Mouse (Mus musculus) forebrain, postnatal 0 days (tissue): ENCODE data around the gene Cdk5rap2. TPM values are rescaled to one million over a fixed set of nuclear protein-coding genes. Genes with fewer than 3 reads are reported as not detected.
A peak's percentile ranks its signal among the peaks of the same experiment; 100 is the strongest.

ENCODE experiments used
- ATAC-seq: fragments of 200-750 bp; cut with Nextera tagmentation; 2 replicates; pipeline ENCODE4 v1.8.0; 2017; ENCODE audit warnings: mild to moderate bottlenecking, moderate library complexity
- DNase-seq: peaks from one replicate; pipeline ENCODE4 v3.0.0-alpha.2; 2015
- H3K27ac ChIP-seq: fragments of 300-500 bp; sonication (generic); 2 replicates; pipeline ENCODE4 v1.5.1; 2014; ENCODE audit warnings: low read depth, mild to moderate bottlenecking, antibody characterized with exemption, low read length, moderate library complexity, mixed read lengths
- H3K27me3 ChIP-seq: fragments of 300-500 bp; sonication (generic); 2 replicates; pipeline ENCODE4 v1.6.1; 2014; ENCODE audit warnings: mild to moderate bottlenecking, low read length, mixed read lengths; ENCODE audit not compliant: insufficient read depth
- H3K36me3 ChIP-seq: fragments of 300-500 bp; sonication (generic); 2 replicates; pipeline ENCODE4 v1.6.1; 2014; ENCODE audit warnings: mild to moderate bottlenecking, moderate library complexity; ENCODE audit not compliant: insufficient read depth
- H3K4me1 ChIP-seq: fragments of 300-500 bp; sonication (generic); 2 replicates; pipeline ENCODE4 v1.6.1; 2014; ENCODE audit warnings: antibody characterized with exemption; ENCODE audit not compliant: insufficient read depth
- H3K4me2 ChIP-seq: fragments of 300-500 bp; sonication (generic); 2 replicates; pipeline ENCODE4 v1.6.1; 2014; ENCODE audit warnings: low read depth, mild to moderate bottlenecking, moderate library complexity
- H3K4me3 ChIP-seq: fragments of 300-500 bp; sonication (generic); 2 replicates; pipeline ENCODE4 v1.5.1; 2014; ENCODE audit warnings: low read depth, low read length, mixed read lengths
- H3K9ac ChIP-seq: fragments of 300-500 bp; sonication (generic); 2 replicates; pipeline ENCODE4 v1.6.1; 2014; ENCODE audit warnings: mild to moderate bottlenecking
- H3K9me3 ChIP-seq: fragments of 300-500 bp; sonication (generic); 2 replicates; pipeline ENCODE4 v1.6.1; 2016; ENCODE audit warnings: low read length
- CTCF ChIP-seq: sonication (generic); IDR thresholded peaks from 2 replicates; pipeline ENCODE4 v1.5.1; 2016; ENCODE audit warnings: antibody characterized with exemption, control low read depth, low read depth
- WGBS: fragments of 180-500 bp; shearing (Covaris S2); extraction: QIAGEN DNeasy Blood & Tissue Kit; methylation state at CpG from one replicate; pipeline ENCODE4 v1.1.7; 2014; 5-methylcytosine and 5-hydroxymethylcytosine counted together
- polyA plus RNA-seq: library from polyadenylated mRNA; unstranded; fragments of >200 nt; fragmentation: Nextera tagmentation; extraction: Ambion mirVana; gene quantifications from 2 replicates; pipeline ENCODE4 v1.2.1, GENCODE M21; 2015
- total RNA-seq: library from RNA; depleted of rRNA; stranded (reverse); fragments of >200 nt; gene quantifications from 2 replicates; pipeline ENCODE4 v1.2.3, GENCODE M21; 2014

Cdk5rap2 gene
- total and polyA plus RNA-seq, 2 experiments from 2014 or later, result 6.1 to 16.7 TPM

DNA sequence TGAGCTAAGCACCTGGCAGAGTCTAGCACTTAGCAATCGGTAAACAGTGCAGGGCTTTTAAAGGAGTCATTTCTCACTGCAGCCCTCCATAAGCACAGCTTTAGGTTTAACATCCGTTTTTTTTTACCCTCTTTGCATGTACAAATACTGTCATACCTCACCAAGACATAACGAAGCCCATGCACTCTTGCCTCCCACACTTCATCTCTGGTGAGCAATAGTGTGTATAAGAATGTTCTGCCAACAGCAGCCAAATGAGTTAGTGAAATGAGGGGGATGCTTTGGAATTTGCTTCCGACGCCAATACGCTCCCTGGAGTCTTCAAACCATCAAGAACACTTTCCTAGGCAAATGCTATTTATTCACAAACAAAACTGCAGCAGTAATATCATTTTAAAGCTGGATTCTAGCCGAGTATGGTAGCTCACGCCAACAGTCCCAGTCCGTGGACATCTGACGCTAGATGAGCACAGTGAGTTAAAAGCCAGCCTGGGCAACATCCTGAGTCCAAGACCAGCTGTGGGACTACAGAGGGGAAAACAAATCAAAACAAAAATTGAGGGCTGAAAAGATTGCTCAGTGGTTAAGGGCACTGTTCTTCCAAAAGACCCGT, 18.4 kb downstream of the Cdk5rap2 start:
- ATAC-seq, result no peak
- H3K4me3 ChIP-seq, result no peak overlapping the region
- 70% methylated on average over 11 of the region's 11 CpGs for WGBS

DNA sequence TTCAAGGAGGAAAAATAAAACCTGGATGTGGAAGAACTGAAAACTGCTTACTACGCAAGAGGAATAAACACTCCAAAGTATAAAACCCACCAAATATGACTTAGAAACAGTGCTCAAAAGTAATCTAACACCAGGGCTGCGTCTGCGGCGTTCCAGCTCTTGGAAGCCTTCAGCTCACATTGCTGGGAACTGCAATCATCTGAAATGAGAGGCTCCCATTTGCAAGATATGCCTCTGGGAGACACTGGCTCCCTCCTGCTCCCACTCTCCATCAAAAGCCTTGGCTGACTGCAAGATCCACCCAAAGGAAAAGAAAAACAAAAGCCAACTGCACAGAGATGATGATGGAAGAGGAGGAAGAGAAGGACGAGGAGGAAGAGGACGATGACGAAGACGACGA, 19.2 kb downstream of the Cdk5rap2 start:
- H3K9me3 ChIP-seq, result no peaks in the 10 kb centered on the region
- H3K27me3 ChIP-seq, result no peaks in the 10 kb centered on the region
- WGBS, result 85% methylated on average over 9 of the region's 9 CpGs
- H3K9ac ChIP-seq, result no peak overlapping the region
- no peak overlapping the region for H3K4me2 ChIP-seq
- no peak for TF ChIP-seq CTCF
- peak overlapping the region; percentile 30; the same call in 1 of the 2 replicates for H3K27ac ChIP-seq
- H3K36me3 ChIP-seq, result no peaks in the 10 kb centered on the region
- ATAC-seq, result no peak
- DNase-seq, result no peak
- H3K4me3 ChIP-seq, result no peak overlapping the region
- H3K4me1 ChIP-seq, result no peaks in the 10 kb centered on the region

More for the DNA sequence above, 18.4 kb downstream of the Cdk5rap2 start:
- H3K9ac ChIP-seq, result no peak overlapping the region
- no peak overlapping the region for H3K4me2 ChIP-seq
- no peaks in the 10 kb centered on the region for H3K4me1 ChIP-seq
- TF ChIP-seq CTCF, result no peak
- peak overlapping the region; percentile 30; the same call in 1 of the 2 replicates for H3K27ac ChIP-seq
- no peaks in the 10 kb centered on the region for H3K27me3 ChIP-seq
- H3K9me3 ChIP-seq, result no peaks in the 10 kb centered on the region
- H3K36me3 ChIP-seq, result no peaks in the 10 kb centered on the region
- no peak for DNase-seq

DNA sequence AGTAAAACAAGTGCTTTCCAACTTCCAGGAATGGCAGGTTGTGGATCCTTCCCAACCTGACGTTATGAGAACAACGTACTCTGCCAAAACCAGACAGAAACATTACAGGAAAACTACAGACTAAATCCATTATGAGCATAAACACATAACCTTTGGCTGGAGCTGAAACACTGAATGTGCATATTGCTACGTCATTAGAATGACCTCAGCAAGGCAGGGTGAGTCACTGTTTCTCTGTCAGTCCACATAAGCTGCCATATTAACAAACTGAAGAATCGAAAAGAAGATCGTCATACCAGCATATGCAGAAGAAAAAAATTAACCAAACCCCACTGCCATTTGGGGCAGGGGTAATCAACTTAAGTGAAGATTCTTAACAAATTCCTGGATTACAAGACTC, 24.0 kb downstream of the Cdk5rap2 start:
- Histone ChIP-seq H3K4me1 (no peaks in the 10 kb centered on the region), H3K4me3 (no peak overlapping the region), H3K9ac (no peak overlapping the region), H3K9me3 (no peaks in the 10 kb centered on the region), H3K36me3 (no peaks in the 10 kb centered on the region), H3K27me3 (no peaks in the 10 kb centered on the region), H3K27ac (no peak overlapping the region), H3K4me2 (no peak overlapping the region)
- ATAC-seq (no peak), DNase-seq (no peak)
- TF ChIP-seq CTCF, result no peak
- 87% methylated on average over 5 of the region's 5 CpGs for WGBS

DNA sequence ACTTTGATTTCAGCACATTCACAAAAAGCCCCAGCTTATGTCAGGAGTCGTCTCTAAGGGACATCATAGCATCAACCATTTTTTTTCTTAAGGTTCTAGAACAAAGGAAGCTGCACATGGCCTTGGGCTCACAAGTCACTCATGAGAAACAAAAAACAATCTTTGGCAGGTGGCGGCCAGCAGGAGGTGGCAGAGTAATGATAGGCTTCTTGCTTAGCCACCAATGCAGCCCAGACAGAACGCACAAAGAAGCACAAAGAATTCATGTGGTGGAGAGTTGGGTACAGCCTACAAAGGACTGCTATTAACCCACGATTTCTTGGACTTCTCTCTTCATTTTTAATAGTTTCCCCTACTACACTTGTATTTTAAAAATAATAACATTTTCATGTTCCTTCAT, 32.9 kb downstream of the Cdk5rap2 start:
- DNase-seq, result no peak
- ATAC-seq, result peak; percentile 77

DNA sequence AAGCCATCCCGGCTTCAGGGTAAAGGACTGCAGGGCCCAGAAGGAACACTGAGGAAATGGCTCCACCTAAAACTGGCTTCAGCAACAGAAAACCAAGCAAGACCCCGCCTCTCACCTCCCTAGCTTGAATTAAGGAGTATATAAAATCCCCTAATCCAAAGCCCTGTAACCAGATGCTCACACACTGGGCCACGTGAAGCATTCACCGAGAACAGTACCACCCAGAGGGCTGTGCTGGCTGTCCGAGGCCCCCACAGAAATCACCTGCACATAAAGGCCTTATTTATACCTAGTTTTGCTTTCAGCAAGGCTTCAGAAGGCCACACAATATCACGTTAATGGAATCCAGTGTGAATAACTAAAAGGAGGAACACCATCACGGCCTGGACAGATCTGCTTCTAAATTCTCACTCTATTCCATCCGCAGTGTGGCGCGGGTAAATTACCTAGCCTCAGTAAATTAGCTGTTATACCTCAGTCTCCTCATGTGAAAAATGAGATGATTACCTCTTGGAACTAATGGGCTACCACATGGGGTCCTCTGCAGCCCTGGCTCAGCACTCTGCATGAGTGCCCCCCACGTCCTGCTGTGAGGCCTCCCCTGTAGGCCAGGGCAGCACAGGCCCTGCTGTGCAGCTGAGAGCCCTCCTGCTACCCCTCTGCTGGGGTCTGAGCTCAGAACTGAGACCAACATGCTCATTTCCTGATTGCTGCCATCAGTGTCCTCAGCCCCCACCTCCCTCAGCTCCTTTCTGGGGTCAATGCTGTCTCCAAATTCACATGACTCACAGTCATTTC, 45.0 kb downstream of the Cdk5rap2 start:
- H3K4me2 ChIP-seq, result no peak overlapping the region
- no peaks in the 10 kb centered on the region for H3K4me1 ChIP-seq
- DNase-seq (no peak), ATAC-seq (no peak)
- H3K4me3 ChIP-seq, result no peak overlapping the region
- no peak overlapping the region for H3K27ac ChIP-seq
- 52% methylated on average over 11 of the region's 11 CpGs for WGBS
- TF ChIP-seq CTCF, result no peak
- H3K36me3 ChIP-seq, result peaks cover 5% of the 10 kb centered on the region; the same call in 1 of the 2 replicates
- H3K9me3 ChIP-seq, result no peaks in the 10 kb centered on the region
- H3K9ac ChIP-seq, result no peak overlapping the region
- H3K27me3 ChIP-seq, result no peaks in the 10 kb centered on the region

More for the DNA sequence above, 32.9 kb downstream of the Cdk5rap2 start:
- Histone ChIP-seq H3K4me3 (no peak overlapping the region), H3K36me3 (no peaks in the 10 kb centered on the region), H3K9ac (no peak overlapping the region), H3K4me2 (no peak overlapping the region), H3K9me3 (no peaks in the 10 kb centered on the region), H3K4me1 (no peaks in the 10 kb centered on the region), H3K27me3 (no peaks in the 10 kb centered on the region), H3K27ac (peak overlapping the region; percentile 17; the same call in 1 of the 2 replicates)
- TF ChIP-seq CTCF, result 0 out of 2 replicates have a peak, but pooled peaks have one; percentile 9
- 43% methylated on average over 4 of the region's 4 CpGs for WGBS

DNA sequence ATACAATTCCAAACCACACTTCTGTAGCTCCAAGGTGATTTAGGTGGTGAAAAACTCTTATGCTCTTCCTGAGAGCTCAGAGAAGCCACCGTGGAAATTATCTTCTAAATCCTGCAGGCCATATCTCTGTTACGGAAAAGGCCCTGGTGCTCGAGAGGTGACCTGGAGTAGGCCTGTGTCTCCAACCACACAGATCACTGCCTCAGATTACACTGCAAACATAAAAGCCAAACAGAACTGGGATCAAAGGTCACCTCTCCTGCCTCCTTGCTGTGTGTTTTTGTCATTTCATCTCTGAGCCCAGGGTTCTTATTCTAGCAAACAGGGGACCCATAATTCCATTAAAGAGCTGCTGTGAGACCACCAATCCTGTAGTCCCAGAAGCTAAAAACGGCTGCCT, 48.9 kb downstream of the Cdk5rap2 start:
- no peak for TF ChIP-seq CTCF
- H3K4me3 ChIP-seq, result no peak overlapping the region
- no peaks in the 10 kb centered on the region for H3K27me3 ChIP-seq
- H3K9me3 ChIP-seq, result no peaks in the 10 kb centered on the region
- H3K9ac ChIP-seq, result no peak overlapping the region
- ATAC-seq (no peak), DNase-seq (no peak)
- H3K27ac ChIP-seq, result no peak overlapping the region
- no peak overlapping the region for H3K4me2 ChIP-seq
- peaks cover 19% of the 10 kb centered on the region for H3K36me3 ChIP-seq
- no peaks in the 10 kb centered on the region for H3K4me1 ChIP-seq
- 83% methylated on average over 4 of the region's 4 CpGs for WGBS
